Mouse (Mus musculus): ENCODE data around the gene Mfrp.

Gene Mfrp

GRCm38 (mm10) chr9:44101490-44101889 lies at the start of gene Mfrp:
Gene Mfrp, plus strand, starts transcription at chr9:44101729.
- DNase-seq = no peak

DNA sequence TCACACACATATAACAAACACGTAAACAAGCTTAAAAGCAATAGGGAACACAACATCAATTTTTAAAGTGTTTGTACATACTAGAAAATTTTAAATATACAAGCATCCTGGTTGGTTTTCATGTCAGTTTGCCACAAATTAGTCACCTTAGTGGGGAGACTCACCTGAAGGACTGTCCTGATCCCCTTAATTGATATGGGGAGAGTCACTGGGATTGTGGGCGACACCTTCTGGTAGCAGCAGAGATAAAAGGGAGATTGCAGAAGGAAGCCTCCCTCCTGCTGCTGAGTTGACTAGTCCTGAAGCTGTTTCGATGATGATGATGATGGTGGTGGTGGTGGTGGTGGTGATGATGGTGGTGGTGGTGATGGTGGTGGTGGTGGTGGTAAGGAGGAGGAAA lies 48.7 kb upstream of the Mfrp start:
- no peak for DNase-seq

- DNase-seq = no peak
These were observed 47.6 kb upstream of the Mfrp start for GRCm38 (mm10) chr9:44053936-44054335.

DNA sequence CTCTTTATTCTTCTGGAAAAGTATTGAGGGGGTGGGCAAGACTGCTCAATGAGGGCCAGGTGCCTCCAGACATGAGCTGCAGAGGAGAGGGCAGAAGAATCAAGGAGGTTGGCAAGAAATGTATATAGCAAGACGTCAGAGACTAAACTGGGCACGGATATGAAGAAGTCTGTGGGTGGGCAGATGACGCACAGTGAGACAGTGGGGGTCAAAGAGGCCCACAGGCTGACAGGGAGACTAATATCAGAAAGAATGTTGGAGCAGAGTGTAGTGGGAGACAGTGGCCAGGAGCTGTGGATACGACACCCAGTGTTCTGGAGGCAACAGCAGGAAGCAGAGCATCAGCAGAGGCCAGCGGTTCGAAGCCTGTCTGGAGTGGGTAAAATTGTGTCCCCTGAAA lies 42.9 kb upstream of the Mfrp start:
- no peak for DNase-seq

DNA sequence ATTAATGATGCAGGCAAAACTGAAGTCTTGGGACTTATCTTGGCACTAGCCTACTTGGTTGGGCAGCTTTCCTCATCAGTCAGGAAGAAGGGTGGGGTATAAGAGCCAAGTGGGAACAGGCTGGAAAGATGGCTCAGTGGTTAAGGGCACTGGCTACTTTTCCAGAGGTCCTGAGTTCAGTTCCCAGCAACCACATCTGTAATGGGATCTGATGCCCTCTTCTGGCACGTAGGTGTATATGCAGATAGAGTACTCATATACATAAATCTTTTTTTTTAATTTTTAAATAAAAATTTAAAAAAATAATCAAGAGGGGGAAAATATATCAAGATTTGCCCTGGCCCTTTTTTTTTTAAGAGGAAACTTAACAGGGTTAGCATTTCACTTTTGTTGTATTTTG lies 36.4 kb upstream of the Mfrp start:
- no peak for DNase-seq

- DNase-seq = peak; percentile 100
These were observed 34.7 kb upstream of the Mfrp start, which contains the start of gene Usp2 for GRCm38 (mm10) chr9:44066785-44067225. Gene Usp2, plus strand, starts transcription at chr9:44067021.

DNA sequence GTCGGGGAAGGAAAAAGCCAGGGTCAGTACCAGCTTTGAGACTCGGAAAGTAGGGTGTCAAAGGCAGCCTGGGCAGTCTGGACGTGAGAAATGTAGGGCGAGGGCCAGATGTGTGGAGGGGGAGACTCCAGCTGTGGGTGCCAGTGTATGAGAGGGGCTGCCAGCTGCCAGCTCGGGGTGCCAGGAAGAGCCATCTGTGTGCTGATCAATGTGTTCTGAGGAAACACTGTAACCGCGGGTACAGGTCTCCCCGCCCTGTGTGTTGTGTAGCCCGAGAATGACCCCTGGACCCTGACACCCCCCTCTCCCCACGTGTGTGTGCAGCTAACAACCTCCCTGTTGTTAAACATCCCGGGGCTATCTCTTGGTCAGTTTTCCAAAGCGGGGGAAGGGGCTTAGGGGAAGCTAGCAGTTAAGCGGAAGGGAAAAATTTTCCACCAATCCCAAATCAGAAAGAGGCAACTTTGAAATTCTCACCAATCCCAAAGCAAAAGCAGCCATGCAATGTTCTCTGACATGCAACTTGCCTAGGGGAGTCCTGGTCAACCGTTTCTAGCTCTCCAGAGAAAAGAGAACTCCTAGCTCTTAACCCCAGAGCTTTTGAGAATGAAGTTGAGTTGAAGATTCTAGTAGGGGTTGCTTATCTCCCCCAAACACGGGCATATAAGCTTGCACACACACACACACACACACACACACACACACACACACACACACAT lies 34.1 kb upstream of the Mfrp start:
- DNase-seq = no peak

- DNase-seq = no peak
These were observed 33.6 kb upstream of the Mfrp start for GRCm38 (mm10) chr9:44067960-44068330.

DNA sequence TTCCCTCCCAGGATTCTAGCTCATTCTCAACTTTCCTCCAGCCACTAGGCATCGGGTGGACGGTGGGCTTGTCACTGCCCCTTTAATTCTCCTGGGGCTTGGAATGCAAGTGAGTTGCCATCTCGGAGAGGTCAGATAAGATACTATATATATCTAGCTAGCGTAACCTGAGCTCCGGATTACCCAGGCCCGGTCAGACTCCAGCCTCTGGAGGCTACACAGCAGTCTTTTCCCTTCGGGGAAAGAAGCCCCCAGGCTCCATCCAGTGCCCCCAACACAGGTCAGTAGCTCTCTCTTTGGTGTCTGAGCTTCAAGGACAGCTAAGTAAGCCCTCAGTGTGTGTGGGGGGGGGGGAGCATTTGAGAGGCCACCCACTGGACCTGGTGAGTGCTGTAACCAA lies 32.3 kb upstream of the Mfrp start:
- DNase-seq = no peak

GRCm38 (mm10) chr9:44070113-44070843 lies 31.3 kb upstream of the Mfrp start:
- no peak for DNase-seq

- no peak for DNase-seq
These were observed 30.7 kb upstream of the Mfrp start for GRCm38 (mm10) chr9:44070844-44071231.

DNA sequence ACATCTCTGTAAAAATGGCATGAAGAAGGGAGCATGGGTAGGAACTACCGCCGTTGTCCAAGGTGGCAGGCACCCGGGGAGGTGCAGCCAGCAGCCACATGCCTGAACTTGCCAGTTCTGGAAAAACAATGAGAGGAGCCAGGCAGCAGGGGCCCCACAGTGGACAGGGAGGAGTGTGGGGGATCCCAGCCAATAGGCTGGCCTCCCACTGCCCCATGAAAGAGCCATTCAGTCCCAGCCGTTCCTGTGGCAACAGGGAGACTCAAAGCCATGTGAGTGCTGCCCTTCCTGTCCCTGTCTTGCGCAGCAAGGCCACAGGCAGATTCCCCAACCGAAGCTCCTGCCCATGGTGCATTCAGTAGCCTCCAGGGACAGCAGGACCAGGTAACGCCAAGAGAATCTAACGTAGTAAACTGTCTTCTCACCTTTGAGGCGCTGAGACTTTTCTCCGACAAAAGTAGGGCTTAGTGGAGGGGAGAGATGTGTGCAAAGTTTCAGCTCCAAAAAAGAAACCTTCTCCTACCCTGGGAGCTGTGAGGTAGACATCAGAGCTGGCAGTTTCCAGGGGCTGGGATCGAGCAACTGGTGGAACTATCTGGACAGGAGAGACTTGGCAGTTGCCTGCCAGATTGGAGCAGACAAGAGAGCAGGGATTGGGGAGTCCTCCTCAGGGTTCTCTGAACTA lies 29.5 kb upstream of the Mfrp start:
- no peak for DNase-seq

GRCm38 (mm10) chr9:44072599-44072915 lies 29.0 kb upstream of the Mfrp start:
- DNase-seq = no peak

GRCm38 (mm10) chr9:44073115-44073514 lies 28.4 kb upstream of the Mfrp start:
- peak; percentile 64 for DNase-seq

DNA sequence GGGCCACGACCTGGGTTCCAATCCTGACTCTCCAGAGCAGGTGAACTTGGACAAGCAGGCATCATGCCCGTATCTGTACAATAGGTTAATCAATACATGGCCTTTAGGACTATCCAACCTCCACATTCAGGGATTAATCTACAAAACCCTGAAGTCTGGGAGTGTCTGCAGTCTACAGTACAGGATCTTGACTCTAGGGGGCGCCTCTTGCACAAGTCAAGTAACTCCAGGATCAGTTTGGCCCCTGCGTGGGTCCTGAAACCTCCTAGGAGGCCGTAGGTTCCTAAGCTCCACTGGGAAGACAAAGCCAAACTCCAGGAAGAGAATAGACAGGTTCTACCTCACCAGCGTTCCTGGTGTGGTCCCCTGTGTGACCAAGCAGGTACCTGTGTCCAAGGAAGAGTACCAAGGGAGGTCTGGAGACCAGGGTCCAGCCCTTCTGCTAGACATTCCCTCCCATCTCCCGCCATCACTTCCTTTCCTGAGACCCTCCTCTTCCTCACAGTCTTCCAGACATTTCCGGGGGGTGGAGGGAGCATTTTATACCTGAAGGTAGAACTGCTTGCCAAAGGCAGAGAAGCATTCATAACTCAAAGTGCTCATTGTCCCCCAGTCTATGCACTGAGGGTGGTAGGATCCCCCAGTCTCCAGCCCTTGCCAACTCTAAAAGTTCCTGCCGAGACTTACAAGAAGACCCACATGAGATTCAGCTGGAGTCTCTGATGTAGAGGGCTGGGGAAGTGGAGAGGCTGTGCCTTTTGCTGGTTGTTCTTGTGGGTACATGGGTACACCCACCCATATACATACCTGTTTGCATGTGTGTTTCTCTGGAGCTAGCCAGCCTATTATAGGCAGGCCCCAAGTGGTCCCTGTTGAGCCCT lies 26.9 kb upstream of the Mfrp start:
- DNase-seq = peak in 1 of 2 experiments; percentile 56

- no peak for DNase-seq
These were observed 26.1 kb upstream of the Mfrp start for GRCm38 (mm10) chr9:44075276-44075995.

GRCm38 (mm10) chr9:44075996-44076763 lies 25.3 kb upstream of the Mfrp start:
- DNase-seq = no peak

- DNase-seq = peak; percentile 63 to 74
These were observed 24.8 kb upstream of the Mfrp start for GRCm38 (mm10) chr9:44076764-44077120.

DNA sequence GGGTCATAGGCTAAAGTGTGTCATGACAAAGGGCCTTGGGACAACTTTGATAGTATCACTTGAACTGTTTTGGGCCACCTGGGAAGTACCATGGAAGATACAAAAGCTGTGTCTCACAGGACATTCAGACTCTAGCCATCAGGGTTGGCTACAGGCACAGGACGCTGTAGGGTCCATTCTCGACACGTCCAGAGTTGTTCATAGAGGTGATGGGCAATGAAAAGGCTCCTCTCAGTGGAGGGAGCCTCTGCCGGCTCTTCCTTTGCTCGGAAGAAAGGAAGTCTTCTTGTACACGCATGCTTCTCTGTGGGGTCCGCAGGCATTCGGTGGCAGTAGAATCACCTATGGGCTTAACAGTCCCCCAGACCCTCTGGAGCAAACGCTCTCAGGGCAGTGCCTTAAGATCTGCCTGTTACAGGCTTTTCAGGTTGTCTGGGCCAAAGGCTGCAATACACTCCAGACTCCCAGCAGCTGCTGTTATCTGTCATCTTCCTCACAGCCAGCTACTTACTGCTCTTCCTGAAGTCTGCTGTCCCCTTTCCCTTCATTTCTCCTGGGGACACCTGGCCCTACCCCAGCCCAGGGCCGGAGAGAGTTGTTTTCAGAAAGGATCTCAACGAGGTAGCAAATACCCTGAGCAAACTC lies 24.1 kb upstream of the Mfrp start:
- DNase-seq = no peak

DNA sequence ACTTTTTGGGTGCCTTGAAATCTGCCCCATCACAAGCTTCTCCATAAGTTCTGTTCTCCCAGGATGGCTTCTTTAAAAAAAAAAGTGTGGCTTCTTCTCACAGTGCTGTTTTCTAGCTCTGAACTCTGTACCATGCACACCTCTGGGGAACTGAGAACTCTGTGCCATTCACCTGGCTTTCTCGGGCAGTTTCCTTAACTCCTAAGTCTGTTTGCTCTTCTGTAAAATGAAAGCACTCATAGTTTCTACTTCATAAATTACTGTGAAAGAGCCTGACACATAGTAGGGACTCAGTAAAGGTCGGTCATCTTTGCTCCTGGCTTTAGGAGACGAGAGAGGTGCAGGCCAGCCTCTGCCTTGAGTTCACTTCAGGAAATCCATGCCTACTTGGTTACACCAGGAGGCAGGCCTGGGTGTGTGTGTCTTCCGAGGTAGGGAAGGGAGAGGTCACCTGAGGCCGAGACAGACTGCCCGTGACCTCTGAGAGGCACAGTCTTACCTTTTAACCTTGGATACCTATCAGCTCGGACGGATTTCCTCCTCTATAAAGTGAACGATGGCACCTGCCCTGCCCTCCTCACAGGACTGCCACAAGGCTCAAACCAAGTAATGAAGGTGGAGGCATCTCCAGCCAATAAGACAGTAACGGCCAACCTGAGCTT lies 23.3 kb upstream of the Mfrp start:
- no peak for DNase-seq
